Mouse (Mus musculus) heart, embryonic 11.5 days (tissue): ENCODE measurements around the gene Amy2a2. TPM values are rescaled to one million over a fixed set of nuclear protein-coding genes. Genes with fewer than 3 reads are reported as not detected.
"Not testable (repeated sequence)": the region's sequence is repeated elsewhere in the genome, so short reads cannot be mapped to it uniquely, and the experiment has no call there.

Experiments
- ATAC-seq: fragments of 200-750 bp; cut with Nextera tagmentation; replicated peaks from 2 replicates; pipeline ENCODE4 v1.8.0; 2017; ENCODE audit warnings: moderate library complexity; ENCODE audit not compliant: insufficient number of reproducible peaks, low FRiP score, low TSS enrichment
- H3K27ac ChIP-seq: fragments of 300-500 bp; sonication (generic); 2 replicates; pipeline ENCODE4 v1.5.1; 2014; ENCODE audit warnings: mild to moderate bottlenecking, low read depth, low read length
- H3K27me3 ChIP-seq: fragments of 300-500 bp; sonication (generic); 2 replicates; pipeline ENCODE4 v1.6.1; 2014; ENCODE audit warnings: mild to moderate bottlenecking, low read length, mixed read lengths; ENCODE audit not compliant: control insufficient read depth, insufficient read depth
- H3K36me3 ChIP-seq: fragments of 300-500 bp; sonication (generic); 2 replicates; pipeline ENCODE4 v1.6.1; 2014; ENCODE audit warnings: mild to moderate bottlenecking, low read length, moderate library complexity, mixed read lengths; ENCODE audit not compliant: control insufficient read depth, insufficient read depth
- H3K4me1 ChIP-seq: fragments of 300-500 bp; sonication (generic); 2 replicates; pipeline ENCODE4 v1.6.1; 2014; ENCODE audit warnings: low read length; ENCODE audit not compliant: control insufficient read depth, insufficient read depth
- H3K4me2 ChIP-seq: fragments of 300-500 bp; sonication (generic); 2 replicates; pipeline ENCODE4 v1.6.1; 2014; ENCODE audit warnings: mild to moderate bottlenecking, moderate library complexity
- H3K4me3 ChIP-seq: fragments of 300-500 bp; sonication (generic); 2 replicates; pipeline ENCODE4 v1.5.1; 2014; ENCODE audit warnings: low read depth, low read length
- H3K9ac ChIP-seq: fragments of 300-500 bp; sonication (generic); 2 replicates; pipeline ENCODE4 v1.6.1; 2014; ENCODE audit warnings: mild to moderate bottlenecking, low read depth, low read length, moderate library complexity
- H3K9me3 ChIP-seq: fragments of 300-500 bp; sonication (generic); replicated peaks from 2 replicates; pipeline ENCODE4 v1.6.1; 2016; ENCODE audit warnings: low read length; ENCODE audit not compliant: control insufficient read depth
- WGBS: fragments of 180-500 bp; shearing (Covaris S2); extraction: QIAGEN DNeasy Blood & Tissue Kit; methylation state at CpG from one replicate; pipeline ENCODE4 v1.1.7; 2014; ENCODE audit not compliant: insufficient replicate concordance; 5-methylcytosine and 5-hydroxymethylcytosine counted together
- polyA plus RNA-seq: library from polyadenylated mRNA; unstranded; fragments of >200 nt; fragmentation: Nextera tagmentation; extraction: Ambion mirVana; gene quantifications from 2 replicates; pipeline ENCODE4 v1.2.1, GENCODE M21; 2014

The Amy2a2 gene
- polyA plus RNA-seq, result not detected in 2 replicates

DNA sequence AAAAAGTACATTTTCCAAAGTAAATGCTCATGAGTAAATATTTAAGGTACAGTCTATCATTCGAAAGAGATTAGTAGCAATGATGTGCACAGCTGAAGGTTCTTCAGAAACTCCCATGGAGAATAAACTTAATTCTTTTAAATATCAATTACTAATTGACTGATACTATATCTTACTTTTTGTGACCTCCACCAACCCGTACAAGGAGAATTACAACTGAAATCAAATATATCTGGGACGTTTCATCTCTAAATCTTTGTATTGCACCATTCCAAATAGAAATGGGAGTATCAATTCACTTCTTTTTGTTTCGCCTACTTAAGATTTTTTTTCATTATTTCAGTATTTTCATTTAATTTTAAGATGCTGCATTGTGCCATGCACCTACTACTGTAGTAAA is at the start of gene Amy2a2:
Amy2a2 (minus strand) TSS at position 101 of the 400 bp plus-strand sequence.
- not testable (repeated sequence) for H3K4me3 ChIP-seq, H3K27ac ChIP-seq, ATAC-seq, H3K4me2 ChIP-seq, H3K4me1 ChIP-seq, H3K9ac ChIP-seq, H3K27me3 ChIP-seq, H3K36me3 ChIP-seq, H3K9me3 ChIP-seq
- WGBS, result no CpG with 5 or more reads among the region's 4 CpGs

DNA sequence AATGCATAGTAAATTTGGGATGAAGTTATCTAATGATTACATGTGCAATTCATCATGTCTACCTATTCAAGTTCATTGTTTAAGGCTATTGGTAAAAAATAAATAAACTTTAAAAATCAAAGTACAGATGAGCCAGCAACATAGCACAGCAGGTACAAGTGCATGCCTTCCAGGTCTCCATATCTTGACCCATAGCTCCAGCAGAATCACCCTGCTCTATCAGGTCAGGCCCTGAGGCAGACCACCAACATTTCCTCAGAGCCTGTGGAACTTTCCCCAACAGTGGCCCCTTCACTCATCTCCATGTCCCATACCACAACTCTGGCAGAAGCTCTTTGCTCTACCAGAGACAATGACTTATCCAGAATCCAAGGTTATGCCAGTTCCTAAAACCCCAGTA is 11.0 kb downstream of the Amy2a2 start:
- H3K4me1 ChIP-seq, H3K4me3 ChIP-seq, H3K9ac ChIP-seq, H3K4me2 ChIP-seq, H3K27ac ChIP-seq, H3K36me3 ChIP-seq, ATAC-seq, H3K27me3 ChIP-seq, H3K9me3 ChIP-seq: not testable (repeated sequence)

DNA sequence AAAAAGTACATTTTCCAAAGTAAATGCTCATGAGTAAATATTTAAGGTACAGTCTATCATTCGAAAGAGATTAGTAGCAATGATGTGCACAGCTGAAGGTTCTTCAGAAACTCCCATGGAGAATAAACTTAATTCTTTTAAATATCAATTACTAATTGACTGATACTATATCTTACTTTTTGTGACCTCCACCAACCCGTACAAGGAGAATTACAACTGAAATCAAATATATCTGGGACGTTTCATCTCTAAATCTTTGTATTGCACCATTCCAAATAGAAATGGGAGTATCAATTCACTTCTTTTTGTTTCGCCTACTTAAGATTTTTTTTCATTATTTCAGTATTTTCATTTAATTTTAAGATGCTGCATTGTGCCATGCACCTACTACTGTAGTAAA is 32.5 kb downstream of the Amy2a2 start, which contains the start of gene Amy2a3:
Amy2a3 (minus strand) TSS at position 101 of the 400 bp plus-strand sequence.
- H3K36me3 ChIP-seq, ATAC-seq, H3K27me3 ChIP-seq, H3K9ac ChIP-seq, H3K4me3 ChIP-seq, H3K27ac ChIP-seq, H3K4me2 ChIP-seq, H3K4me1 ChIP-seq, H3K9me3 ChIP-seq: not testable (repeated sequence)
- no CpG with 5 or more reads among the region's 4 CpGs for WGBS

DNA sequence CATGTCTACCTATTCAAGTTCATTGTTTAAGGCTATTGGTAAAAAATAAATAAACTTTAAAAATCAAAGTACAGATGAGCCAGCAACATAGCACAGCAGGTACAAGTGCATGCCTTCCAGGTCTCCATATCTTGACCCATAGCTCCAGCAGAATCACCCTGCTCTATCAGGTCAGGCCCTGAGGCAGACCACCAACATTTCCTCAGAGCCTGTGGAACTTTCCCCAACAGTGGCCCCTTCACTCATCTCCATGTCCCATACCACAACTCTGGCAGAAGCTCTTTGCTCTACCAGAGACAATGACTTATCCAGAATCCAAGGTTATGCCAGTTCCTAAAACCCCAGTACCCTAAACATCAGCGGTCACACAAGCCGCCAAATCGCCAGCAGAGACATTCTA is 43.5 kb downstream of the Amy2a2 start:
- not testable (repeated sequence) for H3K4me3 ChIP-seq, ATAC-seq, H3K4me2 ChIP-seq, H3K9me3 ChIP-seq, H3K36me3 ChIP-seq, H3K27me3 ChIP-seq, H3K27ac ChIP-seq, H3K4me1 ChIP-seq, H3K9ac ChIP-seq
- WGBS, result no CpG with 5 or more reads among the region's 3 CpGs

Other genes starting within 250 kb of the Amy2a2 start
- not detected in 2 replicates for gene Amy2a5, start 97.8 kb downstream of the Amy2a2 start, polyA plus RNA-seq
- not detected in 2 replicates for gene Amy2a4, start 65.2 kb downstream of the Amy2a2 start, polyA plus RNA-seq
- gene Amy2a3, start 32.6 kb downstream of the Amy2a2 start, polyA plus RNA-seq, result not detected in 2 replicates
- not detected in 2 replicates for gene Amy2a1, start 175.8 kb upstream of the Amy2a2 start, polyA plus RNA-seq